Mouse (Mus musculus) cerebellum, adult 9-10 months (tissue): Measurements from ENCODE around the gene Teddm3.
A peak's percentile ranks its signal among the peaks of the same experiment; 100 is the strongest.
"Not testable (repeated sequence)": the region's sequence is repeated elsewhere in the genome, so short reads cannot be mapped to it uniquely, and the experiment has no call there.

Experiments used
- DNase-seq: peaks from one replicate; pipeline ENCODE4 v3.0.0; 2022

Gene Teddm3

GRCm38 (mm10) chr16:21153900-21154299 is at the start of gene Teddm3:
Teddm3 (minus strand) TSS chr16:21154000.
- DNase-seq, result not testable (repeated sequence)

DNA sequence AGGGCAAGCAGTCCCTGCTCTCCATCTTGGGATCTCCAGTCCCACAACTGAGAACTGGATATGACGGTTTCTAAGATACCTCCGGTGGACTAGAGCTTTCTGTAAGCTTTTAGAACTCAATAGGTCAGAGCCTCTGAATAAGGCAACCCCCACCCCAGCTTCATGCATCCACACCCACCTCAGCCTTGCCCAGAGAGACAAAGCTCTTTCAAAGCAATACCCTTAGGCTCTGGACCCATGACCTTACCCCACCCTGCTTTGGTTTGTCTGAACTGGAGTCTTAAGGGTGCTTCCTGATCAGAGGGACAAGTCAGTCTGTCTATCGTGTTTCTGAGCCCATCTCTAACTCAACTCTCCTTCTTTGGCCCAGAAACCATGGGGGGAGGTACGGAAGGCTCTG is 48.9 kb upstream of the Teddm3 start:
- DNase-seq, result no peak

GRCm38 (mm10) chr16:21199426-21199825 is 45.6 kb upstream of the Teddm3 start:
- no peak for DNase-seq

DNA sequence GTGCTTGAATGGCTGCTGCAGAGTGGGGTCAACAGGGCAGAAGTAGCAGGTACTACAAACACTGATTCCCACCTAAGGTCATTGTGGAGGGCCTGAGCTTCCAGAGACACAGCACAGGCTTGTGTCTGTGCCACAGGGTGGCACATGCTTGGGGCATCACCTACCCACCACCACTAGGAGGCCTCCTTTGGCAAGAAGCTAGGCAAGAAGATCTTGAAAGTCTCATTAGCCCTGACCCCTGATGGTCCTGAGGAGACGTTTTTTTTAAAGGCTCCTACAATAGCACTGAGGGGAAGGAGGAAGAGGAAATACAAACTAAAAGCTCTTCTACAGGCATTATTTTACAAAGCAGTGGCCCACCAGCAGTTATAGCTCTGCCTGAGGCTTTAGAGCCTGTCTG is 44.7 kb upstream of the Teddm3 start:
- DNase-seq, result no peak

DNA sequence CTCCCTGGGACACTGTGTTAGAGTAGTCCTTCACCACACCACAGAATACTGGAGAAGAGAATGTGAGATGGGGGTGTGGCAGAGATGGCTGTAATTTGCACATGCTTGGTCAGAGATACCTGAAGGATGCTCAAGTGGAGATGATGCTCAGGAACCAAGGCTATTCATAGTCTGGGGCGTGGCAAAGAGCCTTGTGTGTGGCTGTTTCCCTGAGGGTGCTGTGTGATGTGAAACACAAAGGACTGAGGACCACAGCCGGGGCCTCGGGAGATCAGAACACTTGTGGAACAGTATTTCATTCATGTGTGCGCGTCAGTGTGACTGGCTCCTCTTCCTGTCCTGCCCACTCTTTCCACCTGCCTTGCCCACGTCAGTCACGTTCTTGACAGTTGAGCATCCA is 44.2 kb upstream of the Teddm3 start:
- DNase-seq, result no peak

- no peak for DNase-seq
Measured at GRCm38 (mm10) chr16:21197542-21197941, 43.7 kb upstream of the Teddm3 start.

DNA sequence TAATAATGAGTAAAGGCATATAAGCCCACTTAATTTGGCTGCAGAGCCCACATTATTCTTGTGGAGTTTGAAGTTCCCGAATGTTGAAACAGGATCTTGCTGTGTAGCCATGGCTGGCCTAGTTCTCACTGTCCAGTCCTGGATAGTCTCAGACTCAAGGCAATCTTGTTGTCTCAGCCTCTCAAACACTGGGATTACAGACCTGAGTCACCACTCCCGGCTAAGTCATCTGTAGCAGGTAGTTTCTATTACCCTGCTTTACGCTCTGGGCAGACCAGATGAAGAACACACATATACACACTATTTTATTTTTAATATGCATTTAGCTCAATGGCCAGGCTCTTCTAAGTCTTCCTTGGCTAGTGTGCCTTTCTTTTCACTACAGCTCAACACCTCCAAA is 42.8 kb upstream of the Teddm3 start:
- no peak for DNase-seq

DNA sequence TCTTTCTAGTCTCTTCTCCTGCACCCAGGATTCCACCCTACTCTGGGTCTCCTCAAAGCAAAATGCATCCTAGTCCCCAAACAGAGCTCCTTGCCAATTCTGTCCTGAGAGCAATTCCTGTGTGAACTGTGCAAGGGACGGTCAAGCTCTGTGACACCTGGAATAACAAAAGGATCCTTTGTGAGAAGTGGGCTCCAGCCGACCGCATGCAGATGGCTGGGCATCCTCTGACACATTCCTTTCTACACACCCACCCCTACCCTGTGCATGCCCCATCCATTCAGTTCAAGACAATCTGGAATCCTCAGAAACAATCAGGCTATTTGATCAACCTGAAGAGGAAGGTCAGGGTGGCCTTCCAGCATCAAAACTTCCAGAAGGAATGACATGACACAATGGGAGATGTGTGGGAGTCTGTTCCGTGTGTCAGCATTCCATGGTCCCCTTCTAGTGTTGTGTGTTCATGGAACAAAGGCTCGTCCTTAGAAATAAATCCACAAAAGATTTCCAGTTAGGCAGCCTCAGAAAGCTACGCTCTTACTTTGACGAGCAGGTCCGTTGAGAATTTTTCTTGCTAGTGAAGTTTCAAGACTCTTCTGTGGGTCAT is 41.6 kb upstream of the Teddm3 start:
- DNase-seq, result no peak

GRCm38 (mm10) chr16:21194182-21194581 is 40.4 kb upstream of the Teddm3 start:
- no peak for DNase-seq

- peak; percentile 70 for DNase-seq
Measured at GRCm38 (mm10) chr16:21192509-21193354, 38.9 kb upstream of the Teddm3 start.

DNA sequence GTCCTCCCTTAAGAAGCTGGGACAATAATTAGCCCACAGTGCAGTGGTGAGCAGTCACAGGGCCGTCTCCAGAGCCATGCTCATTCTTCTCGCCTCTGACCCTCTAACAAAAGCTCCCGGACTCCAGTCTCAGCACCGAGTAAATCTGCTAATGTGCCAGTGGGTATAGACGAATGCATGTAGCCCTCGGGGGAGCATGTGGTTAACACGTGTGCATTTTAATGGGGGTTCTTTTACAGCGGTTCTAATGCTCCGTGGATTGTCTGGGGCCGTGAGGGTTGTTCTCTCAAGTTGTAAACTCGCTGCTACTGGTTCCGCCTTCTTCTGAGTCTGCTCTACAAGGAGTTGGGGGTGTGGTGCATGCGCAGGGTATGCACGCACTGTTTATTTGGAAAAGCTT is 37.8 kb upstream of the Teddm3 start:
- DNase-seq, result no peak

GRCm38 (mm10) chr16:21188345-21188744 is 34.5 kb upstream of the Teddm3 start:
- DNase-seq, result no peak

DNA sequence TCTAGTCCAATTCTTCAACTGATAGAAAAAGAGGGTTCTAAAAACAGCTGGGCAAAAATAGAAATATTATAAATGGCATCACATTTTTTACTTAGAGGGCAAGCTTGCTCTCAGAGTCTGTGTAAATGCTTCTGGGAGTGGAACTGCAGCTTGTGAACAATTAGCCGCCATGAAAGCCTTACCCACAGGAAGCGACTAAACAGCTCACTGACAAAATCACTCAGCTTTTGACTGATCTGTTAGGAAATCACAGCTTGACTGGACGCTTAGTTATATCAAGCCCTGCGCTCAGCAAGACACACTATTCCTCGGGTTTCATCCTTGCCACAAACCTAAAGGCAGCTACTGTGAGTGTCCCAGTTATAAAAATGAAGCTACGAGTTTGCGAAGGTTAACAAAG is 33.8 kb upstream of the Teddm3 start:
- no peak for DNase-seq

- DNase-seq, result no peak
Measured at GRCm38 (mm10) chr16:21184697-21185096, 30.9 kb upstream of the Teddm3 start.

- DNase-seq, result no peak
Measured at GRCm38 (mm10) chr16:21182108-21182507, 28.3 kb upstream of the Teddm3 start.

- DNase-seq, result no peak
Measured at GRCm38 (mm10) chr16:21175236-21175635, 21.4 kb upstream of the Teddm3 start.

- DNase-seq, result no peak
Measured at GRCm38 (mm10) chr16:21168730-21169129, 14.9 kb upstream of the Teddm3 start.

DNA sequence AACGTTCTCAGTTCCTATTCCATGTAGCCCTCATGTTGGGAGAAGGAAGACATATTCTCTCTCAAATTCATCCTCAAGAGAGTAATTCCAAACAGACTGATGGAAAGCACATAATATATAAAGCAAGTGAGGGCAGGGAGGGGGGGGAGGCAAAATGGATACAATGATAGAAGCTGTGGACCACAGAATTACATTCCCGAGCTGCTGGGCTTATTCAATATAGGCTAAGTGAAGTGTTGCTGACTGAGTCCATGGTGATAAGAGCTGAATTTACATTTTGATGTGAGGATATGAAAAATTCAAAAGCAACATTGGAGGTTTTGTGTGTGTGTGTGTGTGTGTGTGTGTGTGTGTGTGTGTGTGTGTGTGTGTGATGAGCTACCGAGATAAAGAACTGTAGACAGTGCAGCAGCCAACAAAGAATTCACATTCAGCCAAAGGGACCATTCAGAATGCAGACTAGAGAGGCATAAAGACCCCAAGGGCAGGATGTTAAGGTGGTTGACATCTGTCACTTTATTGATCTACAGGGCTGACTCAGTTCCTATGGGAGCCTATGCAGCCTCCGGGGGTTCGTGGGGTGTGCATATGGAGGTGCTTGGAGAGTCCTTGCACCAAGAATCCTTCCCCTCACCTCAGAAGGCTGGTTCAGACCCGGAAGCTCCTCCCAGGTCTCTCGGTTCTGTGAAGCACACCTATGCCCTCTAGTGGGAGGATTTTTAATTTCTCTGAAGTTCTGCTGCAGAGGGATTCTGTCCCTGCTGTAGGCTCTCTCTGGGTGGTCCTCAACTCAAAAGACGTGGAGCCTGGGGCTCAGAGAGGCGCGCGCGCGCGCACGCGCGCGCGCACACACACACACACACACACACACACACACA is 11.8 kb upstream of the Teddm3 start:
- not testable (repeated sequence) for DNase-seq

DNA sequence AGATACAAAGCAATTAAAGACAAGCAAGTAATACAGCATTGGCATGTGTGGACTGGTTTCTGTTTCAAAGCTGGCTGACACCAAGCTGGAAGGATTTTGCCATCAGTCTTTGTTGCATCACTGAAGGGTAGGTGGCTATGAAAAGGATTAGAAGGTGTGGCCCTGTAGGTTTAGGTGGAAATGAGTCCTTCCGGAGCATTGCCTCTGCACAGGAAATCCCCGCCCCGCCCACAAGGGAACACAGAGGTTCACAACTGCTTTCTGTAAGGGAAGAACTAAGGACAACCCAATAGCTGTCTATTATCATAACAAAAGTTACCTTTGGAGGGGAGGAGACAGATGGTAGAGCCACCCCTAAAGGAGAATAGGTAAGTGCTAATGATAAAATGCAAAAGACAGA is 9.6 kb upstream of the Teddm3 start:
- not testable (repeated sequence) for DNase-seq

GRCm38 (mm10) chr16:21159226-21159625 is 5.4 kb upstream of the Teddm3 start:
- DNase-seq, result not testable (repeated sequence)

DNA sequence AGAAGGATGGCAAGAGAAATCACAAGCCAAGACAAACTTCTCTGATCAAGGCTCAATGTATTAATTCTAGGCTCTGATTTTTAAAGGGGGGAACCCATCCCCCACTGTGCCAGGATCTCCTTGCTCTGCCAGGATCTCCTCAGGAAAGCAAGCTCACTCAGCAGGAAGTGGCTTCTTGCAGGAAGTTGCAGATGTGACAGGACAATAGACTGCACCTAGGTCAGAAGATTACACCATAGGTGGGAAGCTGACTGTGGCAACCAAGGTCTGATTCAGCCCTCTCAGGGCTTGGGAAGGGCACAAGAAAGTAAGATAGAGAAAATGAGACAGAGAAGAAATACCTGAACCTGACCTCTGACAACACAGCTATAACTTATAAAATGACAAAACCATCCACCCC is 2.5 kb upstream of the Teddm3 start:
- DNase-seq, result not testable (repeated sequence)

DNA sequence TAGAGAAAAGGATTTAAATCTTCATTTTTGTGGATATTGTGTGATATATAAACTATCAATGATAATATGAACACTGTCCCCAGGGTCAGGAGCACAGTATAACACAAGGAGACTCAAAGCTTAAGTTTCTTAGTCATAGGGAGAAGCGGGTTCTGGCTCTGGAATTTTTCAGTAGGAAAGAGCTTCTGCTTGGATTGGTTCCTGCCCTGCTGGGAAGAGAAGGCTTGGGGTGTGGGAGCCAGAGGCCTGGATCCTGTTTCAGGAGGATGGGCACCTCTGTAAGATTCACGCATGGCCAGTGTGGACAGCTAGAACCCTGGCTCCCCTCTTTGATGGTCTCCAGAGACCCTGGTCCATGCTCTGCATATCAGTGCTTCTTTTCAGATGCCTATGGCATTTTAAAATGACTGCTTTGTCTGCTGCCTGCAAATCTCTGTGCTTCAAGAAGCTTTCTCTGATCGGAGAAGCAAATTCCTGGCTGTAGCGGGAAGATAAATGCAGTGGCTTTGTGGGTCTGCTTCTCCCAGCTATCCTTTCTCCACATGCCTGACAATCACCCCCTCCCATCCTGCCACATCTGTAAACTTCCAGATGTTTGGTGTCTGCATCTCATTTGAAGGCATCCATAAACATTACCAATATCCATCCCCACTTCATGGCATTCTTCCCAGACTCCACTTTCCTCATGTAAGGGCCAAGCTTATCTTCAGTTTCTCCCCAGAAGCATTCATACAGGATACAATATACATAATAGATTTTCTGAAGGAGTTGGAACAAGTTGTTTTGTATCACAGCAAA is 2.0 kb downstream of the Teddm3 start:
- DNase-seq, result no peak

- no peak for DNase-seq
Measured at GRCm38 (mm10) chr16:21149896-21150295, 3.9 kb downstream of the Teddm3 start.
